Mouse (Mus musculus) E14TG2a.4 (cell line): Measurements from ENCODE around the gene Mak.

Source experiments
- H3K27me3 ChIP-seq: 2 replicates; pipeline ENCODE4 v1.6.1; 2014; ENCODE audit warnings: low read length, control low read depth; ENCODE audit not compliant: insufficient read depth
- H3K36me3 ChIP-seq: 2 replicates; pipeline ENCODE4 v1.6.1; 2014; ENCODE audit warnings: low read length, control low read depth; ENCODE audit not compliant: insufficient read depth
- H3K4me1 ChIP-seq: replicated peaks from 2 replicates; pipeline ENCODE4 v1.6.1; 2014; ENCODE audit warnings: low read depth, low read length, control low read depth
- H3K4me3 ChIP-seq: replicated peaks from 2 replicates; pipeline ENCODE4 v1.5.1; 2014; ENCODE audit warnings: mild to moderate bottlenecking, low read length
- H3K9me3 ChIP-seq: 2 replicates; pipeline ENCODE4 v1.6.1; 2014; ENCODE audit warnings: low read length, control low read depth
- CTCF ChIP-seq: conservative IDR thresholded peaks from 2 replicates; pipeline ENCODE4 v1.5.1; 2014; ENCODE audit warnings: low read length
- NANOG ChIP-seq: IDR thresholded peaks from 2 replicates; pipeline ENCODE4 v1.6.1; 2014; ENCODE audit warnings: borderline replicate concordance, low read length, mixed read lengths
- POU5F1 ChIP-seq: IDR thresholded peaks from 2 replicates; pipeline ENCODE4 v1.6.1; 2014; ENCODE audit warnings: low read length, borderline replicate concordance

Gene Mak

DNA sequence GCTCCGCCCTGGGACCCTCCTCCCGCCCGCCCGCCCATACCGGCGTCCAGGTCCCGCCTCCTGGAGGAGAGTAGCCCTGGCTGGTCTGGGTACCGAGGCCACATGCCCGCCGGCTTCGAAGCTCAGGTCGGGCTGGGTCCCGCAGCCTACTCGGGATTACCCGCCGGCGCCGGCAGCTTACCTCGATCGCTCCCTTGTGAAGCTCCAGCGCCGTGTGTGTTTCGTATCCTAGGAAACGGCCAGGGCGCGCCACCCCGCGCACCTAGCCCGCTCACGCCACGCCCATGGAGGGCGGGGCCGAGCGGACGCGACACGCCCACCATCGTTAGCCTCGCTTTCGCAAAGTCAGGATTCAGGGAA, at the start of gene Mak:
Mak (minus strand) TSS at position 286 of the 360 bp plus-strand sequence.
- no peak for TF ChIP-seq NANOG
- no peak for TF ChIP-seq CTCF
- no peak for TF ChIP-seq POU5F1
- H3K9me3 ChIP-seq, result no peaks in the 10 kb centered on the region
- peaks cover 11% of the 10 kb centered on the region for H3K4me1 ChIP-seq
- peaks cover 56% of the 10 kb centered on the region for H3K27me3 ChIP-seq
- H3K36me3 ChIP-seq, result no peaks in the 10 kb centered on the region
- H3K4me3 ChIP-seq, result peak within 1 kb of the TSS; percentile 74

DNA sequence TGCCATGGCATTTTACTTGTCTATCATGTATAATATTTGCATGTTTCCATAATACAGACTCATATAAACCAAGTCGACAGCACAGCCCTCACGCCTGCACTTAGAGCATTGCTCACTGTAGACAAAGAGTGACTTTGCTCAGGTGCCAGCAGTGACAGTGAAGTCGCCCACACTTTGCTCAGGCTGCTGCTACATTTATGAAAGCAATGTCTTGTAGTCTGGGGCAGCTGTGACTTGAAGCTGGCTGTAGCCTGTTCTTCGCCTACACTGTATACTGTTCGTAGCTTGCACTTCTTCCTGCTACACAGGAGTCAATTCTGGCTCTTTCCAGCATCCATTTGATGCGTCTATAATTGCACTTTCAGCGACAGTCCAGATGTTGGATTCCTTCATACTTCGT, 49.6 kb upstream of the Mak start:
- Histone ChIP-seq H3K9me3 (no peaks in the 10 kb centered on the region), H3K27me3 (no peaks in the 10 kb centered on the region; the same call in 1 of the 2 replicates), H3K4me3 (no peak overlapping the region), H3K4me1 (peaks cover 12% of the 10 kb centered on the region), H3K36me3 (no peaks in the 10 kb centered on the region)
- TF ChIP-seq POU5F1 (no peak), CTCF (no peak), NANOG (no peak)

DNA sequence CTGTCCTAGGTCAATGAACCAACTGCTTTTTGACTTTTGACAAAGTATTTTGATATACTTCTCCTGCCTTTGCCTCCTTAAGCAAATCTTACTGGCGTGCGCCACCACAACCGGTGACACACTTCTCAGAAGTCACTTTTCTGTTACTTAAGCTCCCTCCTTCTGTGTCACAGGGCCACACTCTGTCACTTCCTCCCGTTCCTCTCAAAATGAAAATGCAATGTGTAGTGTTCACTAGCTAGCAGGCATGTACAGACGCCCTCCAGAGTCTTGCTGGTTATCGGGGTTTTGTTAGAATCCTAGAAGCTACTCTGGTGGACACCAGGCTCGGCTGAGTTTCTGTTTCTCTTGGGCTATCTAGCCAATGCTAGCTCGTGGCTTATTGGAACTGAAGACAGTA, 48.8 kb upstream of the Mak start:
- TF ChIP-seq CTCF (no peak), POU5F1 (no peak), NANOG (no peak)
- Histone ChIP-seq H3K27me3 (no peaks in the 10 kb centered on the region; the same call in 1 of the 2 replicates), H3K9me3 (no peaks in the 10 kb centered on the region), H3K4me3 (no peak overlapping the region), H3K36me3 (no peaks in the 10 kb centered on the region), H3K4me1 (peaks cover 12% of the 10 kb centered on the region)

DNA sequence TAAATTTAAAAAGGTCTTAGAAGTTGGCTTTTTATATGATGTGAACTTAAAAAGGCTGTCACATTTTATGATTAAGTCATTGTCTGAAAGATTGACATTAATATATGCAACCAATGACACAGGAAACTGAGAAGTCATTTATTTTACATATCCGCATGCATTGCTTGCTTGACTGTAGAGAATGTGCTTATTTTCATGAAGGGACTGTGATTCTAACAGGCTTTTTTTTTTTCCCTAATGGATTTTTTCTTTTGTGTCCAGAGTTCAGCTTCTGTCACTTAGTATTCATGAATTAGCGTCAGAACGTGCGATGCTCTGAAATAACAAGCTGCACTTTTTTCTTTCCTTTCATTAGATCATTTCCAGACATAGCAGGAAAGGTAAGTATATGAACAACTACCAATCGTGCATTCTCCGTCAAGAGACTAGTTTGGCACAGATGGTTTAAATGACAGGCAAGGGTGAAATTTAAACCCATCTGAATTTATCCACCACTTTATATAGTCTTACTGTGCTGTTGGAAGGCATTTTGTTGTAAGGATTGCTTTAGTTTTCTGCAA, 44.2 kb upstream of the Mak start:
- no peaks in the 10 kb centered on the region for H3K9me3 ChIP-seq
- H3K4me1 ChIP-seq, result no peaks in the 10 kb centered on the region
- TF ChIP-seq POU5F1 (no peak), CTCF (no peak), NANOG (no peak)
- H3K36me3 ChIP-seq, result no peaks in the 10 kb centered on the region
- no peaks in the 10 kb centered on the region; the same call in 1 of the 2 replicates for H3K27me3 ChIP-seq
- no peak overlapping the region for H3K4me3 ChIP-seq

DNA sequence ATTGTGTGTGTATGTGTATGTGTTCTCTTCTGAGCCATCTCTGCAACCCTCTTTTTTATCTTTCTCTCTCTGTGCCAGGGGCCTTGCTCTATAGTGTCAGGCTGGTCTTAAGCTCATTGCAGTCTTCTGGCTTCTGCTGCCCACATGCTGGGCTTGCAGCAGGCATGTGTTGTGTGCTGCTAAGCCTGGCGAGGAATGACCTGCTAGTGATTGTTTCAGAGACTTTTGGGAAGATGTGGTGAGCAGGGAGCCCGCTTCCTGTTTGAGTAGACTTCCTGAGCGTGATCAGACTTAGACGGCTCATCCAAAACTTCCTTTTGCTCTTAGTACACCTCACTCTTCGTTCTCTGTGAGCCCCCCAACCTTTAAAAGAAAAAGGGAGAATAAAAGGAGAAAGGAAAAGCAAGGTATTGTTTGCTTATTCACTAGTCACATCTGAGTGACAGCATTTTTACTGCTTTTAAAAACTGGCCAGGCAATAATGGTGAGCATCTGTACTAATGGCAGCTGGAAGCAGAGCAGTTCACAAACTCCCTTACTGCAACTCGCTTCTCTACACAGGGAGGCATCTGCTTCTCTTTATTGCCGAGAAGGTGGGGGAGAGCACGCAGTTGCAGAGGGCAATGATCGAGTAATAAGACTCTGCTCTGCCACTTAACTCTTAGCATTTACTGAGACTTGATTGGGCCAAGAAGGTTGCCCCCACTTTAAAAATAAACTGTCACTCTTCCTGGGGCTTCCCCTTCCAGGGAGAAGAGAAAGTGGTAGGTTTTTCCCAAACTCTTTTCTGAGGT, 39.8 kb upstream of the Mak start:
- TF ChIP-seq POU5F1 (no peak), NANOG (no peak), CTCF (no peak)
- no peaks in the 10 kb centered on the region for H3K36me3 ChIP-seq
- H3K4me3 ChIP-seq, result no peak overlapping the region
- H3K27me3 ChIP-seq, result peaks cover 9% of the 10 kb centered on the region
- H3K4me1 ChIP-seq, result peaks cover 4% of the 10 kb centered on the region
- no peaks in the 10 kb centered on the region for H3K9me3 ChIP-seq

DNA sequence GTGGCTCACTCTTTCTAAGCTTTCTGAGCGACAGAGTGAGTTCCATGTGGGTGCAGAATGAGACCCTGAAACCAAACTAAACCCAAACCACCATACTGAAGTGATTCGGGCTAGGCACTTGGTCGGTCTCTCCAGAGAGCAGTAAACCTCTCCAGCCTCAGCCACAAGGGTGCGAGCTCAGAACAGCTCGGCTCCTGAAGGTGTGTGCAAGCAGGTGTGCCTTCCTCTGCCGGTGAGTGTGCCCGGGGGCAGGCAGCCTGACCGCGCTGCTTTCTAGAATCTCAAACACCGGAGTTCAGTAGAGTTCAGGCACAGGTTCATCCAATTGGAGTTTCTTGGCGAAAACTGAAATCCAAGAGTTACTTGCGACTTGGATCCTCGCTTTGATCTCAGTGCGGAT, 34.4 kb upstream of the Mak start, which contains the start of gene Sycp2l:
Sycp2l (plus strand) TSS at position 368 of the 400 bp plus-strand sequence.
- Histone ChIP-seq H3K27me3 (peaks cover 38% of the 10 kb centered on the region), H3K4me3 (peak within 1 kb of the TSS; percentile 64), H3K36me3 (no peaks in the 10 kb centered on the region), H3K9me3 (no peaks in the 10 kb centered on the region), H3K4me1 (peaks cover 11% of the 10 kb centered on the region)
- TF ChIP-seq NANOG (no peak), CTCF (no peak), POU5F1 (no peak)

DNA sequence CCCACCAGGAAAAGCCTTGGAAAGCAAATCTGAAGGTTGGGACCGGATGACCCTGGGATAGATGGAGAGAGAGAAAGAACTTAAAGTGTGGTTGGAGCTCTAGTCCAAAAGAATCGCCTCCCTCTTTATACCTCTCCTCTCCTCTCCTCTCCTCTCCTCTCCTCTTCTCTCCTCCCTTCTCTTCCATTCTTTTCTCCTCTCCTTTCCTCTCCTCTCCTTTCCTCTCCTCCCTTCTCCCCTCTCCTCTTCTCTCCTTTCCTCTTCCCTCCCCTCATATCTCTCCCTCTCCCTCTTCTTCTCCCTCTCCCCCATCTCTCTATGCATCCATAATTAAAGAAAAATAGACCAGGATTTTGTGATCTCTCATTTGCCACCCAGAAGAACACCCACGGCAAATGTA, 31.4 kb upstream of the Mak start, which contains the start of gene Gcm2:
Gcm2 (minus strand) TSS at position 101 of the 400 bp plus-strand sequence.
- H3K4me1 ChIP-seq, result peaks cover 11% of the 10 kb centered on the region
- no peaks in the 10 kb centered on the region for H3K9me3 ChIP-seq
- TF ChIP-seq NANOG (no peak), POU5F1 (no peak), CTCF (no peak)
- peaks cover 38% of the 10 kb centered on the region for H3K27me3 ChIP-seq
- H3K36me3 ChIP-seq, result no peaks in the 10 kb centered on the region
- H3K4me3 ChIP-seq, result no peak within 1 kb of the TSS

DNA sequence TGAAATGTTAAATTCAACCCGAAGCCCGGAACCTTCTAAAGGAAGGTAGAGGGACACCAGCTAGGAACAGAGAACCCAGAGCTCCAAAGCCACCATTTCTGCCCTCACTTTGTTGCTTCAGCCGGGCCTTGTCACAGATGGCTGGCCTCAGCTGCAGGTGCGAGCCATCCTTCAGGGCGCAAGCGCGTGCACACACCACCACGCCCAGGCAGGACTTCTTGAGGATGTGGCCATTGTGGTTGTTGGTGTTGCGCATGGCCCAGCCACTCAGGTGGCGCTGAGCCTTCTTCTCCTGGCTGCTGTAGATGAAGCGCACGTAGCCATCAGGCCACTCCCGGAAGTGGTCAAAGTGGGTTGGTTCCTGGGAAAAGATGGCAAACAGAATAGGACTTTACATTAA, 26.0 kb upstream of the Mak start:
- Histone ChIP-seq H3K9me3 (no peaks in the 10 kb centered on the region), H3K27me3 (peaks cover 8% of the 10 kb centered on the region), H3K36me3 (no peaks in the 10 kb centered on the region), H3K4me1 (peaks cover 11% of the 10 kb centered on the region; the same call in 1 of the 2 replicates), H3K4me3 (no peak overlapping the region)
- TF ChIP-seq NANOG (no peak), CTCF (no peak)
